Mouse (Mus musculus) myocyte (in vitro differentiated cells): ENCODE results near the gene Psmd11. TPM values are rescaled to one million over a fixed set of nuclear protein-coding genes. Genes with fewer than 3 reads are reported as not detected.

Experiments
- H3K27me3 ChIP-seq: one replicate; pipeline ENCODE4 v1.6.1; 2011; ENCODE audit not compliant: control insufficient read depth, insufficient read depth, insufficient read length
- H3K36me3 ChIP-seq: one replicate; pipeline ENCODE4 v1.6.1; 2011; ENCODE audit not compliant: control insufficient read depth, insufficient read depth
- H3K4me2 ChIP-seq: one replicate; pipeline ENCODE4 v1.6.1; 2011; ENCODE audit warnings: low read depth, control low read depth
- H3K4me3 ChIP-seq: one replicate; pipeline ENCODE4 v1.5.1; 2011; ENCODE audit warnings: mild to moderate bottlenecking, control low read depth, moderate library complexity
- H3K79me2 ChIP-seq: one replicate; pipeline ENCODE4 v1.6.1; 2011; ENCODE audit not compliant: control insufficient read depth, insufficient read depth
- H3ac ChIP-seq: one replicate; pipeline ENCODE4 v1.6.1; 2011; ENCODE audit not compliant: control insufficient read depth, insufficient read length
- CEBPB ChIP-seq: IDR thresholded peaks from 2 replicates; pipeline ENCODE4 v1.6.1; 2011; ENCODE audit warnings: mild to moderate bottlenecking, moderate library complexity; ENCODE audit not compliant: poor library complexity, insufficient read depth, severe bottlenecking
- E2F4 ChIP-seq: IDR thresholded peaks from one replicate; pipeline ENCODE4 v1.6.1; 2011; ENCODE audit warnings: mild to moderate bottlenecking, control low read depth, moderate library complexity; ENCODE audit not compliant: insufficient read depth
- MAX ChIP-seq: IDR thresholded peaks from one replicate; pipeline ENCODE4 v1.6.1; 2011; ENCODE audit warnings: low read depth, mild to moderate bottlenecking, control low read depth
- MYOD1 ChIP-seq, 3 experiments: IDR thresholded peaks; one replicate each; pipeline ENCODE4 v1.6.1; 2011; ENCODE audit warnings: control low read depth in 2 of 3, low read depth in 2 of 3, mild to moderate bottlenecking in 2 of 3, moderate library complexity in 1 of 3; ENCODE audit not compliant: insufficient read length in 2 of 3, control insufficient read depth in 1 of 3
- MYOG ChIP-seq, 3 experiments: IDR thresholded peaks; one replicate each; pipeline ENCODE4 v1.6.1; 2011; ENCODE audit warnings: control low read depth in 2 of 3, low read depth in 2 of 3, mild to moderate bottlenecking in 2 of 3; ENCODE audit not compliant: insufficient read length in 2 of 3, control insufficient read depth in 1 of 3, insufficient read depth in 1 of 3
- POLR2A ChIP-seq: IDR thresholded peaks from one replicate; pipeline ENCODE4 v1.6.1; 2011; ENCODE audit warnings: low read depth, mild to moderate bottlenecking, control low read depth, moderate library complexity; ENCODE audit not compliant: insufficient read length
- POLR2AphosphoS2 ChIP-seq: IDR thresholded peaks from one replicate; pipeline ENCODE4 v1.6.1; 2011; ENCODE audit warnings: low read depth, control low read depth; ENCODE audit not compliant: insufficient read length
- REST ChIP-seq: IDR thresholded peaks from one replicate; pipeline ENCODE4 v1.6.1; 2011; ENCODE audit warnings: mild to moderate bottlenecking, control low read depth, moderate library complexity; ENCODE audit not compliant: insufficient read depth, insufficient read length
- SRF ChIP-seq: IDR thresholded peaks from one replicate; pipeline ENCODE4 v1.6.1; 2011; ENCODE audit warnings: low read depth; ENCODE audit not compliant: control insufficient read depth, insufficient read length
- TCF12 ChIP-seq: IDR thresholded peaks from one replicate; pipeline ENCODE4 v1.6.1; 2011; ENCODE audit warnings: mild to moderate bottlenecking, control low read depth; ENCODE audit not compliant: poor library complexity, insufficient read depth, severe bottlenecking
- TCF3 ChIP-seq: IDR thresholded peaks from one replicate; pipeline ENCODE4 v1.6.1; 2011; ENCODE audit warnings: low read depth, control low read depth; ENCODE audit not compliant: insufficient read length
- USF1 ChIP-seq: IDR thresholded peaks from one replicate; pipeline ENCODE4 v1.6.1; 2011; ENCODE audit warnings: low read depth, mild to moderate bottlenecking, control low read depth, moderate library complexity
- polyA plus RNA-seq: library from polyadenylated mRNA; unstranded; fragments of >200 nt; fragmentation: generic; extraction: Trizol; gene quantifications from one replicate; pipeline ENCODE4 v1.2.1, GENCODE M21; 2012; ENCODE audit warnings: missing spikeins

The Psmd11 gene
- polyA plus RNA-seq, 1 experiment = 74.9 TPM

DNA sequence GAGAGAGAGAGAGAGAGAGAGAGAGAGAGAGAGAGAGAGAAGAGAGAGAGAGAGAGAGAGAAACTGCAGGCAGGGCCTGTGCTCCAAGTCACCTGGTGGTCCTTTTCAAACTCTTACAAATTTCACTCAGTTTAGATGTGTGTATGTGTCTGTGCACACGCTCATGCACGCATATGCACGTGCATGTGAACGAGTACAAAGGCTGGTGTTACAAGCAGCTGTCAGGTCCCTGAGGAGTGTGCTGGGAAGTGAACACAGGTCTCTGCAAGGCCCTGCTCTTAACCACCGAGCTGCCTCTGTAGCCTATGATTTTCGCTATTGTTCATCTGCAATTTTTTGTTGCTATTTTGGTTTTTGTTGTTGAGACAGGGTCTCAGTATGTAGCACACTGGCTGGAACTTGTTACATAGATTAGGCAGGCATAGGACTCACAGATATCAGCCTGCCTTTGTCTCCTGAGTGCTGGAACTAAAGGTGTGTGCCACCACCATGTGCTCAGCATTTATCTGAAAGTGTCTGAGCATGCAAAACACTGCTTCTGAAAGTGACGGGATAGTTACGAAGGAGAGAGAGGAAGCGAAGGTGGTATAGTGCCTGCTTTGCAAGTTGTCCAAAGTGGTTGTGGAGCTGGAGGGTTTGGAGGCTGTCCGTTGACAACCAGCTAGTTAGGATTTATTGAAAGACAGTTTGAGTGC lies 69.0 kb downstream of the Psmd11 start:
- no peak for TF ChIP-seq TCF12
- peak in 1 of 3 experiments; percentile 23 for TF ChIP-seq MYOG (IDR thresholded peaks at IDR 0.05; ENCODE audit: control insufficient read depth in 1 of 3, insufficient read depth in 1 of 3, insufficient read length in 2 of 3, low read depth in 2 of 3)
- no peak for TF ChIP-seq USF1
- peak in 1 of 3 experiments; percentile 5 for TF ChIP-seq MYOD1 (IDR thresholded peaks at IDR 0.05; ENCODE audit: control insufficient read depth in 1 of 3, insufficient read length in 2 of 3, low read depth in 2 of 3)

DNA sequence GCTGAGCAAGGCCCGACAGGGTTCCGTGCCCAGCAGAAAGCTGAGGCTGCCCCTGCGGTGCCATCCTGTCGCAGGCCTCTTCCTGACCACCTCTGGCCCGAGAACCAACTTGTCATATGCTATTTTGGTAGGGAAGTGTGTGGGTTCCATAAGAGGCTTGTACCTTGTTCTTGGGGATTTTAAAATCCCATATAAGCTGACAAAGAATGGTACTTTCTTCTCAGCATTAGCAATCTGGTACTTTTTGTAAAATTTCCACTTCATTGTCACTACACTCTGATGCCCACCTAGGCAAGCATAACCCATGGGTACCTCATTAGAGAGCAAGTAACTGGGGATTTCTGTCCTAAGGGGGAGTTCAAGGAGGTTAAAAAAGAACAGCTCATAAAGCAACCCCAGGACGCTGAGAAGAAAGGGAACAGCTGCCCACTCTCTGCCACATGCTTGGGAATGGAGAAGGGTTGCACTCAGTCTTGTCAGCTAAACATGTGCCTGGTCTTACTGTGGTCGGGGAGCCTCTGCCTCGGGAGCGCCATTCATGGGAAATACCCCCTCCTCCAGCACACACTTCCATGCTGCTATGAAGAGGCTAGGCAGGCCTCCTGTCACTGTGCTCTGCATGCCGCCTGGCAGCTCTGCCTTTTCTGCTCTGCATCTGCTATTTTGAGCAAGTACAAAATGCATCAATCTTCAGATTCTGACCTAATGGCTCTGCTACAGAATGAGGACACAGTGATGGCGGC lies 70.1 kb downstream of the Psmd11 start:
- Histone ChIP-seq H3K27me3 (no peaks in the 10 kb centered on the region), H3K4me3 (no peak overlapping the region), H3ac (no peak overlapping the region), H3K4me2 (peak overlapping the region; percentile 87), H3K79me2 (no peaks in the 10 kb centered on the region), H3K36me3 (no peaks in the 10 kb centered on the region)
- TF ChIP-seq MYOG (IDR thresholded peaks at IDR 0.05; ENCODE audit: control insufficient read depth in 1 of 3, insufficient read depth in 1 of 3, insufficient read length in 2 of 3, low read depth in 2 of 3) = peak; percentile 49 to 88 (median 80)
- TF ChIP-seq E2F4 = no peak
- peak; percentile 33 to 93 (median 91) for TF ChIP-seq MYOD1 (IDR thresholded peaks at IDR 0.05; ENCODE audit: control insufficient read depth in 1 of 3, insufficient read length in 2 of 3, low read depth in 2 of 3)
- no peak for TF ChIP-seq POLR2A
- TF ChIP-seq MAX = no peak
- peak; percentile 30 for TF ChIP-seq TCF12
- no peak for TF ChIP-seq SRF
- no peak for TF ChIP-seq POLR2AphosphoS2
- no peak for TF ChIP-seq CEBPB
- no peak for TF ChIP-seq USF1
- TF ChIP-seq REST = no peak
- no peak for TF ChIP-seq TCF3

More for the DNA sequence above, 69.0 kb downstream of the Psmd11 start:
- Histone ChIP-seq H3K79me2 (no peaks in the 10 kb centered on the region), H3ac (no peak overlapping the region), H3K4me3 (no peak overlapping the region), H3K36me3 (no peaks in the 10 kb centered on the region), H3K4me2 (peak overlapping the region; percentile 87), H3K27me3 (no peaks in the 10 kb centered on the region)

DNA sequence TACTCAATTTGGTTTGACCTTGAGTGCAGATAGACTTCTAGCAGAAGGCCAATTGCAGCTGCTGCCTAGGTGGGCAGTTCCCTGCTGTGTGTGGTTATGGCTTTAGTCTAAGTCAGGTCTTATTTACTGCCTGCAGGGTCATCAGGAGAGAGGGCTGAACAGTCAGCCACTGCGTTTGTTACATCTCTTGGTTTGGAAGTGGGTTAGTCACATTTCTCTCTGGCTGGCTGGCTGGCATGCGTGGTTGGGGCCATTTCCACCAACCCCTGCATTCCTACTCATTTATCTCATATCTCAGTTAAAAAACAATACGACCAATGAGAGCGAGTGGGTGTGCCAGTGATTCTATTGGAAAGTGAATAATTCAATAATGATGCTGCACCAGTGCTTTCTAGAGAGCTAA lies 71.1 kb downstream of the Psmd11 start:
- TF ChIP-seq SRF (no peak), POLR2AphosphoS2 (no peak), TCF12 (peak; percentile 76), MAX (no peak), USF1 (no peak), E2F4 (no peak), REST (no peak), TCF3 (no peak), MYOD1 (IDR thresholded peaks at IDR 0.05; ENCODE audit: control insufficient read depth in 1 of 3, insufficient read length in 2 of 3, low read depth in 2 of 3) (peak; percentile 20 to 92 (median 87)), CEBPB (0 out of 2 replicates have a peak, but pooled peaks have one; percentile 18), MYOG (IDR thresholded peaks at IDR 0.05; ENCODE audit: control insufficient read depth in 1 of 3, insufficient read depth in 1 of 3, insufficient read length in 2 of 3, low read depth in 2 of 3) (peak in 2 of 3 experiments; percentile 86 to 88), POLR2A (peak; percentile 17)
- H3K4me2 ChIP-seq = peak overlapping the region; percentile 87
- no peaks in the 10 kb centered on the region for H3K27me3 ChIP-seq
- H3ac ChIP-seq = no peak overlapping the region
- no peaks in the 10 kb centered on the region for H3K79me2 ChIP-seq
- H3K36me3 ChIP-seq = no peaks in the 10 kb centered on the region
- H3K4me3 ChIP-seq = no peak overlapping the region

- Histone ChIP-seq H3K4me3 (no peak overlapping the region), H3ac (no peak overlapping the region), H3K36me3 (no peaks in the 10 kb centered on the region), H3K4me2 (no peak overlapping the region), H3K27me3 (no peaks in the 10 kb centered on the region), H3K79me2 (no peaks in the 10 kb centered on the region)
- TF ChIP-seq SRF (no peak), USF1 (no peak), MAX (no peak), CEBPB (no peak), E2F4 (no peak), POLR2A (no peak), MYOG (IDR thresholded peaks at IDR 0.05; ENCODE audit: control insufficient read depth in 1 of 3, insufficient read depth in 1 of 3, insufficient read length in 2 of 3, low read depth in 2 of 3) (no peak), TCF12 (no peak), TCF3 (no peak), MYOD1 (IDR thresholded peaks at IDR 0.05; ENCODE audit: control insufficient read depth in 1 of 3, insufficient read length in 2 of 3, low read depth in 2 of 3) (no peak), REST (no peak), POLR2AphosphoS2 (no peak)
Measured at GRCm38 (mm10) chr11:80503281-80503680, 74.9 kb downstream of the Psmd11 start.
